Comparison of ENCODE assay signal across 8 mouse cellular contexts in genomic region chr10:81482533-81482889, GRCm38 (mm10). TPM values are rescaled to one million over a fixed set of nuclear protein-coding genes. Genes with fewer than 3 reads are reported as not detected.
DNase-seq lines count a peak whose midpoint lies in the region; ATAC-seq lines count a peak whose summit lies in the region.

Gene Celf5, minus strand, starts transcription at chr10:81482709.

- H3K4me1 ChIP-seq in erythroblast, embryonic 14.5 days (ENCODE audit: control insufficient read depth): peaks cover 21% of the 10 kb centered on the region
- H3K4me1 ChIP-seq in hindbrain, embryonic 13.5 days (replicated peaks): peaks cover 57% of the 10 kb centered on the region

- intact Hi-C loops in left cerebral cortex, postnatal 4 days (cut with DNase I): no loop called here

- H3K9me3 ChIP-seq in erythroblast, embryonic 14.5 days (ENCODE audit: control insufficient read depth, low read length): no peaks in the 10 kb centered on the region
- H3K9me3 ChIP-seq in hindbrain, embryonic 13.5 days: no peaks in the 10 kb centered on the region

- H3K27me3 ChIP-seq in erythroblast, embryonic 14.5 days (ENCODE audit: control insufficient read depth): peaks cover 46% of the 10 kb centered on the region
- peaks cover 9% of the 10 kb centered on the region; the same call in 1 of the 2 replicates for H3K27me3 ChIP-seq in hindbrain, embryonic 13.5 days

- ATAC-seq in hindbrain, embryonic 13.5 days (ENCODE audit: low FRiP score): peak; percentile 61
- ATAC-seq in megakaryocyte-erythroid progenitor cell, adult 5-6 weeks (replicated peaks; ENCODE audit: low FRiP score, low TSS enrichment, poor library complexity, severe bottlenecking): peak; percentile 26; the same call in 1 of the 2 replicates

- peaks cover 16% of the 10 kb centered on the region for H3K36me3 ChIP-seq in erythroblast, embryonic 14.5 days (ENCODE audit: control insufficient read depth)
- H3K36me3 ChIP-seq in hindbrain, embryonic 13.5 days: peaks cover 19% of the 10 kb centered on the region

- H3K9ac ChIP-seq in hindbrain, embryonic 13.5 days: peak within 1 kb of the TSS; percentile 91

- peak within 1 kb of the TSS; percentile 90 for H3K27ac ChIP-seq in hindbrain, embryonic 13.5 days

- under 1% methylated on average over 36 of the region's 36 CpGs for WGBS in hindbrain, embryonic 13.5 days

- peak within 1 kb of the TSS; percentile 42 for H3K4me3 ChIP-seq in erythroblast, embryonic 14.5 days (replicated peaks)
- H3K4me3 ChIP-seq in hindbrain, embryonic 13.5 days: peak within 1 kb of the TSS; percentile 72

- DNase-seq in layer of hippocampus, adult 11-12 months (ENCODE audit: low spot score): peak; percentile 67
- no peak for DNase-seq in layer of hippocampus, adult 9-10 months (ENCODE audit: low spot score)
- peak; percentile 63 to 75 for DNase-seq in adrenal gland, postnatal 36 days
- DNase-seq in left cerebral cortex, postnatal 4 days: peak; percentile 61
- DNase-seq in spleen, postnatal 10 days (ENCODE audit: low spot score in 2 of 2): peak; percentile 71 to 73

- H3K4me2 ChIP-seq in hindbrain, embryonic 13.5 days: peak within 1 kb of the TSS; percentile 68

RNA-seq across cellular contexts. Expression of gene Celf5, which starts in this region (rescaled TPM):
- total RNA-seq in adrenal gland, postnatal 36 days (2021): 1 to 10 TPM in 1 of 2 experiments, under 1 TPM in 1; 0.20 to 1.2 TPM
- not detected in 2 replicates for polyA plus RNA-seq in erythroblast, embryonic 14.5 days (2012)
- 61.3 and 69.0 TPM in 2 replicates for polyA plus RNA-seq in hindbrain, embryonic 13.5 days (2015; fragmentation: Nextera tagmentation; extraction: Ambion mirVana)
- total RNA-seq in left cerebral cortex, postnatal 4 days (2021): 100 to 1,000 TPM; 303 to 316 TPM
- total RNA-seq in megakaryocyte-erythroid progenitor cell, adult 5-6 weeks (2014; fragmentation: Nextera tagmentation): 0.32 TPM in 1 of 2 replicates, not detected in the other
- total RNA-seq in megakaryocyte-erythroid progenitor cell, adult 5-6 weeks (2017): 0.38 TPM in 1 of 2 replicates, not detected in the other

Comparison
In these comparisons a context has a peak if more than half of its experiments do, and no peak if none do; other contexts are left out.
1. RNA of gene Celf5 (total RNA-seq): 303 to 316 TPM in left cerebral cortex, postnatal 4 days; 0.20 to 1.2 TPM in adrenal gland, postnatal 36 days and 0.32 to 0.38 TPM in megakaryocyte-erythroid progenitor cell, adult 5-6 weeks; every median in the first group is over 100 times any median in the second.
2. RNA of gene Celf5 (polyA plus RNA-seq): 61.3 to 69.0 TPM in hindbrain, embryonic 13.5 days; not detected in erythroblast, embryonic 14.5 days; every median in the first group is over 10 times any median in the second.
3. Peak in ATAC-seq in megakaryocyte-erythroid progenitor cell, adult 5-6 weeks; RNA of the gene not detected or under 1 TPM.